Mouse (Mus musculus): Measurements from ENCODE around the gene Blvrb. TPM values are rescaled to one million over a fixed set of nuclear protein-coding genes. Genes with fewer than 3 reads are reported as not detected.

Blvrb gene
- polyA plus RNA-seq, 1 experiment = 71.6 TPM

GRCm38 (mm10) chr7:27459640-27460039 is 11.9 kb downstream of the Blvrb start:
- Histone ChIP-seq H3K4me3 (replicated peaks; ENCODE audit: extremely low read depth, low read depth, low read length) (no peak overlapping the region), H3K4me1 (ENCODE audit: control insufficient read depth, insufficient read depth, low read length) (no peaks in the 10 kb centered on the region)
- no peak for DNase-seq
- TF ChIP-seq CTCF (IDR thresholded peaks at IDR 0.05; ENCODE audit: insufficient read depth, low read length) (no peak), POLR2A (IDR thresholded peaks at IDR 0.05; ENCODE audit: borderline replicate concordance, extremely low read depth, low read depth, low read length) (no peak)
- 85% methylated on average over 5 of the region's 5 CpGs for WGBS

GRCm38 (mm10) chr7:27460477-27460876 is 12.7 kb downstream of the Blvrb start:
- DNase-seq = no peak
- Histone ChIP-seq H3K4me1 (ENCODE audit: control insufficient read depth, insufficient read depth, low read length) (no peaks in the 10 kb centered on the region), H3K4me3 (replicated peaks; ENCODE audit: extremely low read depth, low read depth, low read length) (no peak overlapping the region)
- 64% methylated on average over 6 of the region's 6 CpGs for WGBS
- no peak for TF ChIP-seq POLR2A (IDR thresholded peaks at IDR 0.05; ENCODE audit: borderline replicate concordance, extremely low read depth, low read depth, low read length)
- TF ChIP-seq CTCF (IDR thresholded peaks at IDR 0.05; ENCODE audit: insufficient read depth, low read length) = no peak

- TF ChIP-seq POLR2A (IDR thresholded peaks at IDR 0.05; ENCODE audit: borderline replicate concordance, extremely low read depth, low read depth, low read length) = no peak
- no peak for TF ChIP-seq CTCF (IDR thresholded peaks at IDR 0.05; ENCODE audit: insufficient read depth, low read length)
- DNase-seq = no peak
- H3K4me3 ChIP-seq (replicated peaks; ENCODE audit: extremely low read depth, low read depth, low read length) = no peak overlapping the region
- H3K4me1 ChIP-seq (ENCODE audit: control insufficient read depth, insufficient read depth, low read length) = no peaks in the 10 kb centered on the region
- WGBS = 32% methylated on average over 4 of the region's 4 CpGs
Observed at GRCm38 (mm10) chr7:27467648-27468047, 19.9 kb downstream of the Blvrb start.

GRCm38 (mm10) chr7:27471390-27472120 is 23.8 kb downstream of the Blvrb start:
- no peak for TF ChIP-seq CTCF (IDR thresholded peaks at IDR 0.05; ENCODE audit: insufficient read depth, low read length)
- no peak for TF ChIP-seq POLR2A (IDR thresholded peaks at IDR 0.05; ENCODE audit: borderline replicate concordance, extremely low read depth, low read depth, low read length)
- DNase-seq = no peak
- WGBS = 90% methylated on average over 11 of the region's 11 CpGs

GRCm38 (mm10) chr7:27472596-27472995 is 24.8 kb downstream of the Blvrb start:
- WGBS = 2% methylated on average over 7 of the region's 7 CpGs
- H3K4me3 ChIP-seq (replicated peaks; ENCODE audit: extremely low read depth, low read depth, low read length) = peak overlapping the region; percentile 51

More at GRCm38 (mm10) chr7:27471390-27472120, 23.8 kb downstream of the Blvrb start:
- no peaks in the 10 kb centered on the region for H3K4me1 ChIP-seq (ENCODE audit: control insufficient read depth, insufficient read depth, low read length)
- no peak overlapping the region for H3K4me3 ChIP-seq (replicated peaks; ENCODE audit: extremely low read depth, low read depth, low read length)

GRCm38 (mm10) chr7:27473156-27473834 is 25.5 kb downstream of the Blvrb start, which contains the start of gene Sertad3:
TSS of gene Sertad3 (plus strand) at chr7:27473768.
- Histone ChIP-seq H3K4me1 (ENCODE audit: control insufficient read depth, insufficient read depth, low read length) (no peaks in the 10 kb centered on the region), H3K4me3 (replicated peaks; ENCODE audit: extremely low read depth, low read depth, low read length) (peak within 1 kb of the TSS; percentile 97)
- TF ChIP-seq CTCF (IDR thresholded peaks at IDR 0.05; ENCODE audit: insufficient read depth, low read length) = no peak
- TF ChIP-seq POLR2A (IDR thresholded peaks at IDR 0.05; ENCODE audit: borderline replicate concordance, extremely low read depth, low read depth, low read length) = peak; percentile 81; the same call in 1 of the 2 replicates
- DNase-seq = peak; percentile 99
- WGBS = under 1% methylated on average over 36 of the region's 36 CpGs

More at GRCm38 (mm10) chr7:27472596-27472995, 24.8 kb downstream of the Blvrb start:
- no peaks in the 10 kb centered on the region for H3K4me1 ChIP-seq (ENCODE audit: control insufficient read depth, insufficient read depth, low read length)
- peak; percentile 31 for DNase-seq
- TF ChIP-seq CTCF (IDR thresholded peaks at IDR 0.05; ENCODE audit: insufficient read depth, low read length) (no peak), POLR2A (IDR thresholded peaks at IDR 0.05; ENCODE audit: borderline replicate concordance, extremely low read depth, low read depth, low read length) (no peak)

- Histone ChIP-seq H3K4me3 (replicated peaks; ENCODE audit: extremely low read depth, low read depth, low read length) (peak overlapping the region; percentile 97), H3K4me1 (ENCODE audit: control insufficient read depth, insufficient read depth, low read length) (no peaks in the 10 kb centered on the region)
- WGBS = under 1% methylated on average over 34 of the region's 34 CpGs
- DNase-seq = no peak
- TF ChIP-seq POLR2A (IDR thresholded peaks at IDR 0.05; ENCODE audit: borderline replicate concordance, extremely low read depth, low read depth, low read length) (no peak), CTCF (IDR thresholded peaks at IDR 0.05; ENCODE audit: insufficient read depth, low read length) (no peak)
Observed at GRCm38 (mm10) chr7:27473835-27474489, 26.2 kb downstream of the Blvrb start.

- Histone ChIP-seq H3K4me3 (replicated peaks; ENCODE audit: extremely low read depth, low read depth, low read length) (peak overlapping the region; percentile 97), H3K4me1 (ENCODE audit: control insufficient read depth, insufficient read depth, low read length) (no peaks in the 10 kb centered on the region)
- no peak for TF ChIP-seq POLR2A (IDR thresholded peaks at IDR 0.05; ENCODE audit: borderline replicate concordance, extremely low read depth, low read depth, low read length)
- peak; percentile 47 for TF ChIP-seq CTCF (IDR thresholded peaks at IDR 0.05; ENCODE audit: insufficient read depth, low read length)
- 0% methylated on average over 23 of the region's 23 CpGs for WGBS
- peak; percentile 96 for DNase-seq
Observed at GRCm38 (mm10) chr7:27474490-27474954, 26.7 kb downstream of the Blvrb start.

GRCm38 (mm10) chr7:27475596-27475995 is 27.8 kb downstream of the Blvrb start:
- WGBS = 98% methylated on average over 2 of the region's 2 CpGs
- no peak for DNase-seq
- TF ChIP-seq CTCF (IDR thresholded peaks at IDR 0.05; ENCODE audit: insufficient read depth, low read length) = no peak
- no peak for TF ChIP-seq POLR2A (IDR thresholded peaks at IDR 0.05; ENCODE audit: borderline replicate concordance, extremely low read depth, low read depth, low read length)
- H3K4me1 ChIP-seq (ENCODE audit: control insufficient read depth, insufficient read depth, low read length) = no peaks in the 10 kb centered on the region
- H3K4me3 ChIP-seq (replicated peaks; ENCODE audit: extremely low read depth, low read depth, low read length) = no peak overlapping the region

Data from lung, adult 2 months (tissue).